Mouse (Mus musculus): Measurements from ENCODE around the gene Galc. TPM values are rescaled to one million over a fixed set of nuclear protein-coding genes. Genes with fewer than 3 reads are reported as not detected.
"Not testable (repeated sequence)": the region's sequence is repeated elsewhere in the genome, so short reads cannot be mapped to it uniquely, and the experiment has no call there.

Galc gene
- polyA plus RNA-seq, 1 experiment from 2014 or later = 7.4 TPM

- Histone ChIP-seq H3K9ac (ENCODE audit: low read length) (no peak overlapping the region), H3K4me3 (ENCODE audit: control insufficient read depth in 1 of 2, insufficient read depth in 1 of 2, low read depth in 1 of 2, low read length in 2 of 2) (no peak overlapping the region), H3K4me2 (ENCODE audit: low read length) (no peak overlapping the region), H3K9me3 (ENCODE audit: control insufficient read depth, low read length) (no peaks in the 10 kb centered on the region), H3K36me3 (ENCODE audit: control insufficient read depth, insufficient read depth, low read length) (peaks cover 22% of the 10 kb centered on the region), H3K27me3 (ENCODE audit: control insufficient read depth, insufficient read depth, low read length) (no peaks in the 10 kb centered on the region), H3K27ac (replicated peaks in 1 of 2; ENCODE audit: control insufficient read depth in 1 of 2, insufficient read depth in 1 of 2, low read depth in 2 of 2, low read length in 2 of 2) (no peak overlapping the region), H3K4me1 (ENCODE audit: control insufficient read depth in 2 of 2, insufficient read depth in 2 of 2, low read length in 2 of 2) (no peaks in the 10 kb centered on the region)
- WGBS = 92% methylated on average over 8 of the region's 8 CpGs
- no peak for ATAC-seq (ENCODE audit: insufficient number of reproducible peaks, insufficient read depth, low FRiP score, low read depth)
These were observed 8.9 kb downstream of the Galc start for GRCm38 (mm10) chr12:98250327-98250726.

- H3K4me3 ChIP-seq (ENCODE audit: control insufficient read depth in 1 of 2, insufficient read depth in 1 of 2, low read depth in 1 of 2, low read length in 2 of 2) = no peak overlapping the region
- H3K27ac ChIP-seq (replicated peaks in 1 of 2; ENCODE audit: control insufficient read depth in 1 of 2, insufficient read depth in 1 of 2, low read depth in 2 of 2, low read length in 2 of 2) = no peak overlapping the region
- H3K36me3 ChIP-seq (ENCODE audit: control insufficient read depth, insufficient read depth, low read length) = peaks cover 22% of the 10 kb centered on the region
- no peaks in the 10 kb centered on the region for H3K27me3 ChIP-seq (ENCODE audit: control insufficient read depth, insufficient read depth, low read length)
- WGBS = 70% methylated on average over 3 of the region's 3 CpGs
- no peak overlapping the region for H3K9ac ChIP-seq (ENCODE audit: low read length)
- H3K4me2 ChIP-seq (ENCODE audit: low read length) = no peak overlapping the region
- no peaks in the 10 kb centered on the region for H3K9me3 ChIP-seq (ENCODE audit: control insufficient read depth, low read length)
- no peak for ATAC-seq (ENCODE audit: insufficient number of reproducible peaks, insufficient read depth, low FRiP score, low read depth)
- no peaks in the 10 kb centered on the region for H3K4me1 ChIP-seq (ENCODE audit: control insufficient read depth in 2 of 2, insufficient read depth in 2 of 2, low read length in 2 of 2)
These were observed 9.6 kb downstream of the Galc start for GRCm38 (mm10) chr12:98249671-98250070.

DNA sequence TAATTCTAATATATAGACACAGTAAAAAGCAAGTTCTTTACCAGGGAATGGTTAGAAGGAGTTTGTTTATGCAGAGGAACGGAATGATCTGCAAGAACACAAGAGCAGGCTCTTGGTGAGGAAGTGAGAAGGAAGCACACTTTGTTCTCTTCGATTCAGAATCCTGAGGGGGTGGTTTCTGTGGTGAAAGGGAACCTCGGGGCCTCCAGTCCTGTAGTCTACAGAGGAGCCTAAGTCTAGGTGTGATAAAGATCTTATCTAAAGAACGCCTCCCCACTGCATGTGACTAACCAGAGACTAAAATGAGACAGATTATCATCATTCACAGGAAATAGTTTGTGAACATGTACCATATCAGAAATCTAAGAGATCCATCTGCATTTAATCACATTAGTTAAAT is 12.4 kb downstream of the Galc start:
- no peaks in the 10 kb centered on the region for H3K4me1 ChIP-seq (ENCODE audit: control insufficient read depth in 2 of 2, insufficient read depth in 2 of 2, low read length in 2 of 2)
- WGBS = 49% methylated on average over 4 of the region's 4 CpGs
- no peaks in the 10 kb centered on the region for H3K27me3 ChIP-seq (ENCODE audit: control insufficient read depth, insufficient read depth, low read length)
- H3K9me3 ChIP-seq (ENCODE audit: control insufficient read depth, low read length) = no peaks in the 10 kb centered on the region
- ATAC-seq (ENCODE audit: insufficient number of reproducible peaks, insufficient read depth, low FRiP score, low read depth) = no peak
- H3K9ac ChIP-seq (ENCODE audit: low read length) = no peak overlapping the region
- no peak overlapping the region for H3K4me2 ChIP-seq (ENCODE audit: low read length)
- no peak overlapping the region for H3K27ac ChIP-seq (replicated peaks in 1 of 2; ENCODE audit: control insufficient read depth in 1 of 2, insufficient read depth in 1 of 2, low read depth in 2 of 2, low read length in 2 of 2)
- H3K36me3 ChIP-seq (ENCODE audit: control insufficient read depth, insufficient read depth, low read length) = peaks cover 27% of the 10 kb centered on the region
- H3K4me3 ChIP-seq (ENCODE audit: control insufficient read depth in 1 of 2, insufficient read depth in 1 of 2, low read depth in 1 of 2, low read length in 2 of 2) = no peak overlapping the region

DNA sequence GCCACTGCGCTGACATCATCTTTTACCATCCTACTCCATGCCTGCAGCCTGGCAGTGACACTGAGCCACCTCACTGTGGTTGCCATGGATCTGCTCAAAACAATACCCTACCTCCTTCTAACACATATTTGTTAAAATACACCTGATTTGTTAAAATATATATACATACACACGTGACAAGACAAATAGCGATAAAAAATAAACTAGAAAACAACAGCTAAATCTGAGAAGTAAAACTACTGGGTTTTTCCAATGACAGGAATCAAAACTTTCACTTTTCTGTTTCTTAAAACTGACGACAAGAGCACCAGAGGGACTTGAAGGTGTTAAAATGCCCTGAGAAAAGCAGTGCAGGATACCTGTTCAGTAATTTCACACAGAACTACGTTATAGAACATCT is 14.4 kb downstream of the Galc start:
- WGBS = 85% methylated on average over 5 of the region's 5 CpGs
- no peaks in the 10 kb centered on the region for H3K4me1 ChIP-seq (ENCODE audit: control insufficient read depth in 2 of 2, insufficient read depth in 2 of 2, low read length in 2 of 2)
- no peaks in the 10 kb centered on the region for H3K27me3 ChIP-seq (ENCODE audit: control insufficient read depth, insufficient read depth, low read length)
- no peaks in the 10 kb centered on the region for H3K9me3 ChIP-seq (ENCODE audit: control insufficient read depth, low read length)
- no peak overlapping the region for H3K4me3 ChIP-seq (ENCODE audit: control insufficient read depth in 1 of 2, insufficient read depth in 1 of 2, low read depth in 1 of 2, low read length in 2 of 2)
- H3K27ac ChIP-seq (replicated peaks in 1 of 2; ENCODE audit: control insufficient read depth in 1 of 2, insufficient read depth in 1 of 2, low read depth in 2 of 2, low read length in 2 of 2) = no peak overlapping the region
- H3K4me2 ChIP-seq (ENCODE audit: low read length) = no peak overlapping the region
- H3K36me3 ChIP-seq (ENCODE audit: control insufficient read depth, insufficient read depth, low read length) = peaks cover 19% of the 10 kb centered on the region
- no peak for ATAC-seq (ENCODE audit: insufficient number of reproducible peaks, insufficient read depth, low FRiP score, low read depth)
- no peak overlapping the region for H3K9ac ChIP-seq (ENCODE audit: low read length)

- Histone ChIP-seq H3K4me2 (ENCODE audit: low read length) (no peak overlapping the region), H3K27ac (replicated peaks in 1 of 2; ENCODE audit: control insufficient read depth in 1 of 2, insufficient read depth in 1 of 2, low read depth in 2 of 2, low read length in 2 of 2) (no peak overlapping the region), H3K9ac (ENCODE audit: low read length) (no peak overlapping the region), H3K4me3 (ENCODE audit: control insufficient read depth in 1 of 2, insufficient read depth in 1 of 2, low read depth in 1 of 2, low read length in 2 of 2) (no peak overlapping the region), H3K9me3 (ENCODE audit: control insufficient read depth, low read length) (no peaks in the 10 kb centered on the region), H3K4me1 (ENCODE audit: control insufficient read depth in 2 of 2, insufficient read depth in 2 of 2, low read length in 2 of 2) (no peaks in the 10 kb centered on the region), H3K36me3 (ENCODE audit: control insufficient read depth, insufficient read depth, low read length) (peaks cover 19% of the 10 kb centered on the region), H3K27me3 (ENCODE audit: control insufficient read depth, insufficient read depth, low read length) (no peaks in the 10 kb centered on the region)
- WGBS = 79% methylated on average over 4 of the region's 4 CpGs
- no peak for ATAC-seq (ENCODE audit: insufficient number of reproducible peaks, insufficient read depth, low FRiP score, low read depth)
These were observed 15.1 kb downstream of the Galc start for GRCm38 (mm10) chr12:98244161-98244560.

GRCm38 (mm10) chr12:98238478-98238877 is 20.8 kb downstream of the Galc start:
- ATAC-seq (ENCODE audit: insufficient number of reproducible peaks, insufficient read depth, low FRiP score, low read depth) = not testable (repeated sequence)

GRCm38 (mm10) chr12:98227037-98227436 is 32.2 kb downstream of the Galc start:
- no peak overlapping the region for H3K4me2 ChIP-seq (ENCODE audit: low read length)
- ATAC-seq (ENCODE audit: insufficient number of reproducible peaks, insufficient read depth, low FRiP score, low read depth) = no peak

More at GRCm38 (mm10) chr12:98238478-98238877, 20.8 kb downstream of the Galc start:
- not testable (repeated sequence) for H3K4me3 ChIP-seq (ENCODE audit: control insufficient read depth in 1 of 2, insufficient read depth in 1 of 2, low read depth in 1 of 2, low read length in 2 of 2); H3K27me3 ChIP-seq (ENCODE audit: control insufficient read depth, insufficient read depth, low read length); H3K4me1 ChIP-seq (ENCODE audit: control insufficient read depth in 2 of 2, insufficient read depth in 2 of 2, low read length in 2 of 2); H3K4me2 ChIP-seq (ENCODE audit: low read length); H3K9me3 ChIP-seq (ENCODE audit: control insufficient read depth, low read length); H3K27ac ChIP-seq (replicated peaks in 1 of 2; ENCODE audit: control insufficient read depth in 1 of 2, insufficient read depth in 1 of 2, low read depth in 2 of 2, low read length in 2 of 2); H3K9ac ChIP-seq (ENCODE audit: low read length)
- peaks cover 12% of the 10 kb centered on the region; the same call in 1 of the 2 replicates for H3K36me3 ChIP-seq (ENCODE audit: control insufficient read depth, insufficient read depth, low read length)
- WGBS = 79% methylated on average over 6 of the region's 6 CpGs

DNA sequence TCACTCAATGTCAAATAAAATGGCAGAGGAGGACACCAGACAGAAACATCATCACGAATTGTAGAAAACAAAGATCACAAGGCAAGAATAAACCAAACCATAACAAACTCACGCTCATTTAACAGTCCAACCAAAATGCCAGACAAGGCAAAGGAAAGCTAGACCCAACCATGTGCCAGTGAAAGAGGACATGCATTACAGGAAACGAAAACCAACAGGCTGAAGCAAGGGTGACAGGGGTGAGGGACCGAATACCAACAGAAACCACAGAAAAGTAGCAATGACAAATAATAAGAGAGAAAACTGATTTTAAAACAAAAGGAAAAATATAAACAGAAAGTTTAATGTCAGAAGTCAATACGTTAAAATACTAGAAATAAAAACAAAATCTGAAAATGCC is 36.0 kb downstream of the Galc start:
- no peak overlapping the region for H3K4me3 ChIP-seq (ENCODE audit: control insufficient read depth in 1 of 2, insufficient read depth in 1 of 2, low read depth in 1 of 2, low read length in 2 of 2)
- no peaks in the 10 kb centered on the region for H3K9me3 ChIP-seq (ENCODE audit: control insufficient read depth, low read length)
- no peak for ATAC-seq (ENCODE audit: insufficient number of reproducible peaks, insufficient read depth, low FRiP score, low read depth)
- H3K9ac ChIP-seq (ENCODE audit: low read length) = no peak overlapping the region
- H3K4me1 ChIP-seq (ENCODE audit: control insufficient read depth in 2 of 2, insufficient read depth in 2 of 2, low read length in 2 of 2) = no peaks in the 10 kb centered on the region
- no peak overlapping the region for H3K27ac ChIP-seq (replicated peaks in 1 of 2; ENCODE audit: control insufficient read depth in 1 of 2, insufficient read depth in 1 of 2, low read depth in 2 of 2, low read length in 2 of 2)
- H3K4me2 ChIP-seq (ENCODE audit: low read length) = no peak overlapping the region
- peaks cover 22% of the 10 kb centered on the region for H3K36me3 ChIP-seq (ENCODE audit: control insufficient read depth, insufficient read depth, low read length)
- 85% methylated on average over 5 of the region's 5 CpGs for WGBS
- H3K27me3 ChIP-seq (ENCODE audit: control insufficient read depth, insufficient read depth, low read length) = no peaks in the 10 kb centered on the region

More at GRCm38 (mm10) chr12:98227037-98227436, 32.2 kb downstream of the Galc start:
- Histone ChIP-seq H3K36me3 (ENCODE audit: control insufficient read depth, insufficient read depth, low read length) (peaks cover 20% of the 10 kb centered on the region), H3K4me3 (ENCODE audit: control insufficient read depth in 1 of 2, insufficient read depth in 1 of 2, low read depth in 1 of 2, low read length in 2 of 2) (no peak overlapping the region), H3K9ac (ENCODE audit: low read length) (no peak overlapping the region), H3K9me3 (ENCODE audit: control insufficient read depth, low read length) (no peaks in the 10 kb centered on the region), H3K4me1 (ENCODE audit: control insufficient read depth in 2 of 2, insufficient read depth in 2 of 2, low read length in 2 of 2) (no peaks in the 10 kb centered on the region), H3K27me3 (ENCODE audit: control insufficient read depth, insufficient read depth, low read length) (no peaks in the 10 kb centered on the region), H3K27ac (replicated peaks in 1 of 2; ENCODE audit: control insufficient read depth in 1 of 2, insufficient read depth in 1 of 2, low read depth in 2 of 2, low read length in 2 of 2) (no peak overlapping the region)
- 84% methylated on average over 2 of the region's 2 CpGs for WGBS

Measured in heart, embryonic 14.5 days (tissue).